Mouse (Mus musculus) testis, postnatal 14 days (tissue): Measurements from ENCODE around the gene Tmem53.

Source experiments
- DNase-seq: peaks from one replicate; pipeline ENCODE4 v3.0.0; 2021; ENCODE audit warnings: low spot score

Tmem53 gene

GRCm38 (mm10) chr4:117251801-117252316 is at the start of gene Tmem53, which contains the start of gene Armh1:
Gene Tmem53 (plus strand): TSS chr4:117251951.
Gene Armh1 (minus strand): TSS chr4:117252125.
- peak; percentile 93 for DNase-seq

DNA sequence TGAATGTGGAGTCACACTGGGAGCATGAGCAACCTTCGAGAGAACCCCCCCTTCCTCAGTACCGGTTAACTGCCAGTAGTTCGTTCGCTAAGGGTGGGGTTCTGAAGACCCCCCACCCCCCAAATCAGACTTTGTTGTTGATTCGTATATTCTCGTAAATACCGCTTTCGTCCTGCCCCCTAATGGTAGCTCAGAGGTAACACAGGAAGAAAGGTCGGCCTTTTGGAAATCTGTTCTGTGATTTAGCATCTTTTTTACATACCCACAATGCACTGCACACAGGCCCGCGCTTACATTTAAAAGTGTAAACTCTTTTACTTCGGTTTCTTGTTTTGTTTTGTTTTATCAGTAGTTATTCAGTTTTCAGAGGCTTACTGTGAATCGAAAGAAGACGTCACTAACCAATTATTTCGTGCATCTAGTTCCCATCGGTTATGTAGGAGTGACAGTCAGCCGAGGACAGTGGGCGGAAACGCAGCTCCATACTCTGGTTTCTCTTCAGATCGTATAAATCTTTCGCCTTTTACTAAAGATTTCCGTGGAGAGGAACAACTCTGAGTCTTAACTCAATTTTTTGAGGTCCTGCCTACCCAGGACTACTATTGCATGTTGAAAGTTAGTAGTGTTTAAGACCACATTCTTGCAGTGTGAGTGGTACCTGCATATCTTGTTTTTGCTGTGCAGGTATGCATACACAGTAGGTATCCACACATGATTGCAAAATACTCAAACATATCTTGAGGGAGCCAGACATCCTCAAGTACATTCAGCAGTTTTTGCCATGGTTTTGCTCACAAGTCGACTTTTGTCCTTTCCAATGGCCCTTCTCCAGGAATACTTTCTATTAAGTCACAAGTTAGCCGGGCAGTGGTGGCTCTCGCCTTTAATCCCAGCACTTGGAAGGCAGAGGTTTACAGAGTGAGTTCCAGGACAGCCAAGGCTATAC is 49.4 kb upstream of the Tmem53 start:
- DNase-seq: peak; percentile 58

DNA sequence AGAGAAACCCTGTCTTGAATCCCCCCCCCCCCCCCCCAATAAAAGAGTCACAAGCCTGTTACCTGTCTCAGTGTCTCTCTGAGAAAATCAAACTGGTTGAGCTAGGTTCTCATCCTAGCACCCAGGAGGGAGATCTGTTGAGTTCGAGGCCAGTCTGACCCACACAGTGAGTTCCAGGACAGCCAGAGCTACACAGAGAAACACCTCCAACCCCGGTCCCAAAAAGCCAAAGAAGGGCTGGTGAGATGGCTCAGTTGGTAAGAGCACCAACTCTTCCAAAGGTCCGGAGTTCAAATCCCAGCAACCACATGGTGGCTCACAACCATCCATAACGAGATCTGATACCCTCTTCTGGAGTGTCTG is 48.8 kb upstream of the Tmem53 start:
- DNase-seq: no peak

DNA sequence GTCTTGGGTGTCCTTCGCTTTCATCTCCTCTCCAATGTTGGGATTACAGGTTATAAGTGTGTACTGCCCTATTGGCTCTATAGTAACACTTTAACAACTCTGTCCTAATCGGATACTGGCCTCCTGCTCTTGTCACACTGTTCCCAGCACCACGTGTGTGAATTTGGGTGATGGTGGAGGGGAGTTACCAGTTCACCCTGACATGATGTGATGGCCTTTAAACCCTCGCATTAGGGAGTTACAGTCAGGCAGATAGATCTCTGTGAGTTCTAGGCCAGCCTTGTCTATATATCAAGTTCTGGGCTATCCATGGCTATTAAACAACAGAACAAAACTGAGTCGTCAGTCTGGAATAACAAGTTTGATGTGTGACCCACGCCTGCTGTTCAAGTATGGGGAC is 42.2 kb upstream of the Tmem53 start:
- DNase-seq: no peak

DNA sequence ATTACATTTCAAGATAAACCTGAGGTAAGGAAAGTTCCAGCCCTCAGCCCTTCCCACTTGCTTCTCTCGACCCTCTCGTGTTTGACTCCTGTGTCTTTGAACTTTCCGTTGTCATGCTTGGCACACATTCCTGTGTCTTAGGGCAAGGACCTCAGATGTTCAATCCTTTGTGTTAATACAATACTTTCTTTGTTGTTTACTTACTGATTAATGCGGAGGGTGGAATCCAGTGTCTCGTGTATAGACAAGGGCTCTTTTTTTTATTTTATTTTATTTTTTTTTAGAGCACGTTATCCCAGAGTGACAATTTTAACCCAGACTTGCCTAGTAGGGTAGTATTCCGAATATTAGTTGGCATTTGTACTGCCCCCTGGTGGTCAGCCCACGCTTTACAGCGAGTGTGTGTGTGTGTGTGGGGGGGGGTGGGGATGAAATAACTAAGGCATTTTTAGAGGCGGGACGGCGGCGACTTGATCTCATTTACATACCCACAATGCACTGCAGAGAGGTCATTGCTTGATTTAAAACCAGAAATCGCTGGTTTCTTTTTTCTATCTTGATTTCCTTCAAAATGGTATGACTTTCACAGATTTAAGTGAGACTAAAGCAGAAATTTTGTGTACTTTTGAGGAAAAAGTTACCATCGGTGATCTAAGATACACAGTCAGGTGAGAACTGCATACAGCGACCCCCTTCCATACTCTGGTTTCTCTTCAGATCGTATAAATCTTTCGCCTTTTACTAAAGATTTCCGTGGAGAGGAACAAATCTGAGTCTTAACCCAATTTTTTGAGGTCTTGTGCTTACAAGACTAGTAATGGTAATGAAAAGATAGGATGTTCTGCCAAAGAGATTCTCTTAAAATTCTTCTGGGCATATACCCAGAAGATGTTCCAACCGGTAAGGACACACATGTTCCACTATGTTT is 41.3 kb upstream of the Tmem53 start:
- peak; percentile 73 for DNase-seq

GRCm38 (mm10) chr4:117214250-117214649 is 37.5 kb upstream of the Tmem53 start:
- DNase-seq: no peak

DNA sequence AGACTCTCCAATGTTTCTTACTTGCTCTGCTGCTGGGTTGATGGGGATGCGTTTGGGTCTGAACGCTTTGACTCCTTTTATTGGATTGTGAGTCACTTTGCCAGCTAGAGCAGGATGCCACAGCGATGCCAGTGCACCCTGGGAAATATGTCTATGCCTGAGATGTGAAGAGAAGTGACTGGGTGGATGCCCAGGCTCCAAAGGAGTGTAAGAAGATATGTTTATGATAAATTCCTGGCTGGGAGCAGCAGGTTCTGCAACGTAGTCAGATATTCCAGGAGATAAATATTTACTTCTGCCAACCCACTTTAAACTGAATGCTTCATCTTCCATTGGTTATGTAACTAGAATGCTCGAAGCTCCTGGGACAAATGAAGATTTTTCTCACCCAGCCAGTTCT is 34.7 kb upstream of the Tmem53 start:
- no peak for DNase-seq

- no peak for DNase-seq
Observed at GRCm38 (mm10) chr4:117218517-117219219, 33.1 kb upstream of the Tmem53 start.

DNA sequence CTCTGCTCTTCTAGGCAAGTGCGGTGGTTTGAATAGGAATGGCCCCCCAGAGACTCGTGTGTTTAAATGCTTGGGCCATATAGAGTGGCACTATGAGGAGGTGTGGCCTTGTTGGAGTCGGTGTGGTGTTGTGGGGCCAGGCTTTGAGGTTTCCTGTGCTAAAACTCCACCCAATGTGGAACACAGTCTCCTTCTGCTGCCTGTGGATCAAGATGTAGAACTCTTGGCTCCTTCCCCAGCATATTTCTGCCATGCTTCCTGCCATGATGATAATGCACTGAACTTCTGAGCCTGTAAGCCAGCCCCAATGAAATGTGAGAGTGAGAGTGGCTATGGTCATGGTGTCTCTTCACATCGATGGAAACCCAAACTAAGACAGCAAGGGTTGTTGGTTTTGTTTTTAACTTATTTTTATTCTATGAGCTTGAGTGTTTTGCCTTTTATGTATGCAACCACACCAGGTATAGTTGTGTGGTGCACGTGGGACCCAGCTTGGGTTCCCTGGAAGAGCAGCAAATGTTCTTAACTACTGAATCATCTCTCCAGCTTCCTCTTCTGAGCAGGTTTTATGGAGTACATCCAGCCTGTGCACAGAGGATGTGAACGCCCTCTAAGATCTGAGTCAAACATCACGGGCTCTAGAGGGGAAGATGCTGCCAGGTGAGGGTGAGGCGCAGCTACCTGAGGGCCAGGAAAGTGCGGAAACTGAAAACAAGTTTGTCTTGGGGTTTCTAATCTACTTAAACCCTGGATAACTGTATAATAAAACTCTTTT is 30.8 kb upstream of the Tmem53 start:
- no peak for DNase-seq

GRCm38 (mm10) chr4:117221836-117222235 is 29.9 kb upstream of the Tmem53 start:
- no peak for DNase-seq

DNA sequence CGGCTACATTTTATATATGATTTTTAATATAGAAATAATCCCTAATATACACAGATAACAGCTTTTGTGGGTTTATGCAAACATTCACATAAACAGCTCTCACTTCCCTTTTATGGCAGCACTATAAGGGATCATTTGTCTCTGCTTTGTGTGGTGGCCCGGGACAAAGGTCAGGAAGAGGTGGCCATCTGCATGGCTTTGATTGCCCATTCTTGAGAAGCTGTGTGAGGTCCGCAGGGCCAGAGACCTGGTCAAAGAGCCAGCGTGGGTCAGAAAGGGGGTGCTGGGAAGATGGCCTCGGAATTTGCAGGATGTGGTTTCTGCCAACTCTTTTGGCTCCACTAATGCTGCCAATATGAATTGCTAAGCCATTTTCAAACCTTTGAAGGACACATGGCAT is 28.8 kb upstream of the Tmem53 start:
- no peak for DNase-seq

- no peak for DNase-seq
Observed at GRCm38 (mm10) chr4:117224122-117224521, 27.6 kb upstream of the Tmem53 start.

- DNase-seq: no peak
Observed at GRCm38 (mm10) chr4:117225250-117225649, 26.5 kb upstream of the Tmem53 start.

- no peak for DNase-seq
Observed at GRCm38 (mm10) chr4:117229590-117229989, 22.2 kb upstream of the Tmem53 start.

GRCm38 (mm10) chr4:117230331-117230730 is 21.4 kb upstream of the Tmem53 start:
- peak; percentile 34 for DNase-seq

DNA sequence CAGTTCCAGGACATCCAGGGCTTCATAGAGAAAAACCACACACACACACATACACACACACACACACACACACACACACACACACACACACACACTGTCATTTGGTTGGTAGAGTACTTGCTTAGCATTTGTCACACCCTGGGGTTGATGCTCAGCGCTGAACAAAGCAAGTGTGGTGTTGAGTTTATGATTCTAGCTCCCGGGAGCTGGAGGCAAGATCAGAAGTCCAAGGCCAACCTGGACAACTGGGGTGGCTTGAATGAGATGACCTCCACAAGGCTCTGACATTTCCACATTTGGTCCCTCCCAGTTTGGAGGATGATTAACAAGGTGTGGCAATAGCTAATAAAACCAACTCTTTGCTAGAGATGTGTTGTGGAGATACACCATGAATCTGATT is 20.5 kb upstream of the Tmem53 start:
- DNase-seq: no peak

DNA sequence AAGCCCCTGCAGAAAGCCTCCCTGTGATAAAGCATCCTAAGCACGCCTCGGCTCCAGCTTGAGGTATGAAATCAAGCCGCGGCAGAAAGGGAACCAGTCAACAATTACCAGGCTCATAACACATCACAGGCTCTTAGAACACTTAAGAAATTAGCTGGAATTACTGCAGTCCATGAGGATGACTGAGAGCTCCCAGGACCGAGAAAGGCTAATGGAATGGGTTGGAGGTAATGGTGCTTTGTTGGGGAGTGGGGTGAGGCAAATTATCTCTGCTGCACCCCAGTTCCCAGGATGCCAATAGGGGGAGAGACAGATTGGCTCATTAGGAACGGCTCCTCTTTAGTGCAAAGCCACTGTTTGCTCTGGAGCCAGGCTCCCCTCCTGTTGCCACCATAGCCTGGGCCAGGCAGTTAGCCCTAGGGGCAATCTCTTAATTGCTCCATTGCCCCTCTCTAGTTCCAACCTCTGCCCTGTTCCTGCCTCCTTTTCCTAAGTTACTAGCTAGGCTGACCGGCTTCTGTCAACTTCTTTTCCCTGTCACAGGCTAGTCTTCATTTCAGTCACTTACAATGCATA is 17.5 kb upstream of the Tmem53 start:
- no peak for DNase-seq

- DNase-seq: no peak
Observed at GRCm38 (mm10) chr4:117235822-117236221, 15.9 kb upstream of the Tmem53 start.

- DNase-seq: no peak
Observed at GRCm38 (mm10) chr4:117239153-117239552, 12.6 kb upstream of the Tmem53 start.

- peak; percentile 27 for DNase-seq
Observed at GRCm38 (mm10) chr4:117240867-117241266, 10.9 kb upstream of the Tmem53 start.

DNA sequence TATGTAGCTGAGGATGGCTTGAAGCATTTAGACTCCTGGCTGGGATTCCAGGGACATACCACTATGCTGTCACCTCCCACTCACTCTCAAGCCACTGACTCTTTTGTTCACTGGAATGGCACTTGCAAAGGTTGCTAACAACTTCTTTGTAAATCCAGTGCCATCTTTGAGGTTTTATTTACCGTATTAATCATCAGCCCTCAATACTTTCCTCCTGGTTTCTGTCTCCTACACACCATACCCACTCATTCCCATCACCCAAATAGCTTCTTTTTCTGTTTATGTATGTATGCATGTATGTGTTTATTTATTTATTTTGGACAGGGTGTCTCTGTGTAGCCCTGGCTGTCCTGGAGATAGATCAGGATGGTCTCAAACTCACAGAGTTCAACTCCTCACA is 769 bp upstream of the Tmem53 start:
- no peak for DNase-seq
